Mouse (Mus musculus) WW6 (cell line): ENCODE results near the gene Clk3.

Source experiments
- DNase-seq: peaks from one replicate; pipeline ENCODE4 v3.0.0-alpha.2; 2013; ENCODE audit warnings: low read depth, low spot score

The Clk3 gene

DNA sequence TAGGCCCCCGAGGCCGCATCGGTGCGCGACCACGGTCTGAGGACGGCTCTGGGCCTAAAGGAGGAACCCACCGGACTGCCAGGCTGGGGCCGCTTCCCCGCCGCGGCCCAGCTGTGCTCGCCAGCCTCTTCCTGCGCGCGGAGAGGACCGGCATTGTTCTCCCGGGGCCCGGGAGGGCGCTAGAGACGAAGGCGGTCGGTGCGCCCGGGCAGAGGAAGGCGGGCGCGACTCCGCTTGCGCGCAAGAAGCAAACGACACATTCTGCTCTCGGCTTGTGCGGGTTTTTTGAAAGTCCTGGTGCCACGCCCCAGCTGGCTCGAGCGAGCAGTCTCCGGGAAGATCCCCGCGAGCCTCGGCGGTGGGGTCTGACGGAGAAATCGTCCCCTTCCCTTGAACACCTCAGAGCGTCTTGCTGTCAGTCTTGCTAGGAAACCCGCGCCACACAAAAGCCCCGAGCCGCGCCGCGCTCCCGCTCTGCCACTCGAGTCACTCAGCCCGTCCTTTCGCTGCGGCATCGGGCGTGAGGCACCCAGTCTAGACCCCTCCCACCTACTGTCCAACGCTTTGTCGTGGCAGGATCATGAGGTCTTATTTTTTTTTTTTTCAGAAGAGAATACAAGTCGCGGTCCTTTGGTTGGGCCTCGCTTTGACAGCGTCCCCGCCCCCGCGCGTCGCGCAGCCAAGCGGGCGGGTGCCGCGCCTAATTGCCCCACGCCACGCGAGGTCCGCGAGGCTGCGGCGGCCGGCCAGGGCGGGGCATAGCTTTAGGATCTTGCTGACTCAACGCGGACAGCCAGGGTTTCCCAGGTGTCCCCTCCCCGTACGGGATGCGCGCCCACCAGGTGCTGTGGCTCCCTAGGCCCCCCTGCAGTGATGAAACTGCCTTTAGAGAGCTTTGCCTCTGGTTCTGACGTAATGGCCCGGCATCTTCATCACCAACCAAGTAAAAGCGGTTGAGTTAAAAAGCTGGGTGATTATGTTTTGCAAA lies at the start of gene Clk3:
Gene Clk3, minus strand, starts transcription at position 497 of the 988 bp plus-strand sequence.
- DNase-seq = no peak

DNA sequence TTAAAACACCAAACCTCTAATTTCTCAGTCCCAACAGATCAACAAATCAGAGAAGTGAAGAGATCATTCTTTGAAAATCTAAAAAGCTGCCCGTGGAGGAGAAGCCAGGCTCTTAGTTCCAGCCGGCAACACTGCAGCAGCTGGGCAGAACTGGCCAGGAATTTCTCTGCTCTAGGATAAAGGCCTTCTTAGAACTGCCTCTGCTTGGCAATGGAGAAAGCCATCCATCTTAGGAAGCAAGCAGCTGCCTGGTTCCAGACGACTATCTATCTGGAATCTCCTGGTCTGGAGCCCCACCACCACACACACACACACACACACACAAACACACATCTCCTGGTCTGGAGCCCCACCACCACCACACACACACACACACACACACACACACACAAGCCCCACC lies 49.2 kb upstream of the Clk3 start:
- no peak for DNase-seq

DNA sequence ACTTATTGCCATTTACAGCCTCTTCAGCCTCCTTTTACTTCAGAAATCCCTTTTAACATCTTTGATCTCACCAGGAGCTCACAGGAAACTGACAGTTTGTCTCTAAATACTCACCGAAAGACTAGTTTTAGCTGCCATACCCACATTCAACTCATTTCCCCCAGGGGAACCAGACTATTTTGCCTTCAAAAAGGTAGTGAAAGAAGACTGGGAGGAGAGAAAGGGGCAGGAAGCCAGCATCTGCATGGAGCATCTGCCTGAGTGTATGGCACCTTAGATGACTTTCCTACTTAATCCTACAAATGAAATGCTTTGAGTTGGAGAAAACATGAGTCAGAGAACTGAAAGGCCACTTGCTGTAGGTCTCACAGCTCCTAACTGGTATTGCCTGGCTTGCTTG lies 48.4 kb upstream of the Clk3 start:
- DNase-seq = no peak

DNA sequence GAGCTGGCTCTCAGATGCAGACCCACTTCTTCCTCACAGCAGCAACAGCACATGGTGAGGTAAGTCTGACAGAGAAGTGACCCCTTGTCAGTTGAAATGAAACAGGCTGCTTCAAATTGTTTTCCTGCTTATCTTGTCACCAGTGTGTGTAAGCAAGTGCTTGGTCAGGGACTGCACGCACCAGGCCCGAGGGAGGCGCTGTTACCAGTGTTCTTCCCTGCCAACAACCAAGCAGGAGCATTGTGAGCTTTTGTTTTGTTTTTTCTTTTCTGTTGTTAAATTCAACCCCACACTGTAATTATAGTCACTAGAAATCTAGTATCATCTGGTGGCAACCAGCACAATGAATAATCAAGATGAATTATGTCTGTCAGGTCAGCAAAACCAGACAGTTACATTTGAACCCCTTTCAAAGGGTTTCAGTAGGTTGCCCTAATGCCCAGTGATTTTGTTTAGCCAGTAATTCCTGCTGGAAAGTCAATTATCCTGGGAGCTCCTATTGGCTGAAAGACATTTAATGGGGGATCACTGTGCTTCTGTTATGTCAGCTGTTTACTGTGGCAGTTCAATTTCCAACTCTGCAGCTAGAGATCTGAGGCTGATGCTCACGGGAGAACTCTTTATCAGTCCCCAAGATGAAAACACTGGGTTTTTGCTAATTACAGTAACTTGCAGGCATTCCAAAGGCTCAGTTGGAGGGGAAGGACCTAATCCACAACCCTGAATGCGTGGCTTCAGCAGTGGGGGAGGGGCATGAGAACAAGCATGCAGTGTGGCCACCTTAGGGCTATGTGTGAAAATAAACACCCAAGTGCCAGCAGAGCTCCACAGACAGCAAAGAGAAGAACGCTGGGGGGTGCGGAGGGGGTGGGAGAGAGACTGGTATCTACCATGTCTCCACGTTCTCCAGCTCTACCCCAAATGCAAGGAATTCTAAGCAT lies 46.4 kb upstream of the Clk3 start:
- DNase-seq = no peak

DNA sequence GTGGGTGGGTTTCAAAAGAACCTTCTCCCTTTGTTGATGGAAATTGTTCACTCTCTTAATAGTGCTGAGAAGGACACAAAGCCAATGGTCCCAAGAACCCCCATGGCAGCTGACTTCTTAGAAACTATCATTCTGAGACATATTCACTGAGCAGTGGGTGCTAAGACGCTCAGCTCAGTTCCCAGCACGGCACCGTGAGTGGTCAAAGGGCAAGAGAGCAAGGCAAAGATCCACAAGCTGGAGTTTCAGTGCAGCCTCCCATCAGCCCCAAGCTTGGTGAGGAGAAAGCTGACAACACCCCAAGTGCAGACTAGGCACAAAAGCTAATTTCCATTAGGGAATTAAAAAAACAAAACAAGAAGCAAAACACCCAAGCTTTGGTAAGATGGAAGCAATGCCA lies 45.0 kb upstream of the Clk3 start:
- DNase-seq = no peak

DNA sequence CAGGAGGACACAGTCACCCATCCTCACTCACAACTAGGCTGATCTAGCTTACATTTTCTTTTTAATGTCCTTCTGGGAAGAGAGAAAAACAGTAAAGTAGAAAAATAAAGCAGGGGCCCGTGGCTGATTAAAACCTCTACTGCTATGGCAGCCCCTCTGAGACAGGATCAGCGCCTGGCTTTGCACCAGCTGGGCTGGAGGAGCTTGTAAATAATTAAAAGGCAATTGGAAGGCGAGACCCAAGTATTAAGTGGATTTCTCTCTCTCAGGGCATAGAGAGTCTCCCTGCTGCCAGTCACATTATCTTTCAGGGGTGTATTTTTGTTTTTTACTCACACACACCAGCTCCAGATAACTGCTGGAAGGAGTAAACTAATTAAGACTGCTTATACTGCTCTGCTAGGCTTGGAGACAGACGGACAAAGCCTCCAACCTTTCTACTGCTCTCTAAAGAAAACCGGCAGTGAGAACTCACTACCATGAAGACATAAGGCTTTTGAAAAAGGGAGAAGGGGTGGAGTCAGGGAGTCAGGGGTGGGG lies 43.2 kb upstream of the Clk3 start:
- DNase-seq = no peak

DNA sequence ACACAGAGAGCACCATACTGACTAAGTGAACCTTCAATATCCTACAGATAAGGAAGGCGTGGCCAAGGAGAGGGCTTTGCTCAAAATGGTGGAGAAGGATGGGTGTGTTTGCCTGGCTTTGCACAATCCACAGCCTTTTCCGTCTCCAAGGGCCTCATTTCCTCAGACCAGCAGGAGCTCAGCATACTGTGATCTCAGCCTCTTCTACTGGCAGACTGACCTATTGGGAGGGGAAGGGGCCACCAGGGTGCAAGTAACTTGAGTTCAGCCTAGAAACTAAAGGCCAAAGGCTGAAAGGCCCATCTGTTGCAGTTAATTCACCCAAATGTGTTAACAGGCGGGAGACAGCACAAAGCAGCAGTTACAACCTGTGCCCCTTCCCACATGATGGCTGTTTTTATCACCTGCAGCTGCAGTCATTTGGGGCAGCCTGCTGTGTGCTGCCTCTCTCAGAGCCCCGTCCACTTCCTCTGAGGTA lies 41.6 kb upstream of the Clk3 start:
- no peak for DNase-seq

DNA sequence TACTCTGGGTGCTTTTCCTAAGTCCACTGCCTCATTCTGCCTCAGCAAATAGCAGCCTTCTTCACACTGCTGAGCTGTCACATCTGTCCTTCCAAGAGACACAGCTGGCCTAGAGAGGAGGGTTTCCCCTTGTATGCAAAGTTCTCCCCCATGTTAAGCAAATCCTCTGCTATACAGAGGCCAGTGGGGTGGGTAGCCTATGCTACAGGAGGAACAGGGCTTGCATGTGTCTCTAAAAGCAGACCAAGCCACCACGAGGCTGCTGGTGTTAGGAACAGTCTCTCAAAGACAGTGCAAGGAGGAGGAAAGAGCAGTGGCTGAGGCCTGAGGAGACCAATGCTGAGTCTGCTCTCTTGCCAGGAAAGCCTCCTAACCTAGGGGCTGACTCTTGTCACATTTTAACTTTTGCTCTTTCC lies 40.4 kb upstream of the Clk3 start:
- DNase-seq = no peak

DNA sequence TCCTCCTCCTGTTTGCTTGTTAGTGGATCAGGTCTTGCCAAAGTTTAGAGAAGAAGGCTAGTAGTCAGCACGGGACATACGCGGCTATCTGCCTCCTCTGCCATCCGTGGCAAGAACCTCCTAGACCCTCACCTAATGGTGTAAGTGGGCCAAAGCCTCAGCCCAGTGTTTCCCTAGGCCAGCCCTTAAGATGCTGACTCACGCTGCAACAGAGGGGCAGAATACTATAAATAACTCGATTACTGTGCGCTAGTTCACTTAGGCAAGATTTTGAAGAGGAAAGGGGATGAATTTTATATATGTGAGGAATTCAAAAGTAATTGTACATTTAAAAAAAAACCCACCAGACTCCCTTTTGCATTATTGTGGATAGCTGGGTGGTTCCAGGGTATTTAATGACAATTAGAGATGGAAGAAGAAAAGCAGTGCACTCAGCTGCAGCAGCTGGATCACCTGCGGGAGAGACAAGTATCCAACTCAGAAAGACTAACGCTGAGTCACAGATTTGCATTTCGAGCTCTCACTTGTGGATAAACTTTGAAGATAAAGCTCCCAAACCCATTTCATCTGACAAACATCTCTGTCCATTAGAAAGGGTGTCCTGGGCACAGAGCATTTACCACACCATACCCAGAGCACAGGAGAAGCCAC lies 39.6 kb upstream of the Clk3 start:
- DNase-seq = no peak

DNA sequence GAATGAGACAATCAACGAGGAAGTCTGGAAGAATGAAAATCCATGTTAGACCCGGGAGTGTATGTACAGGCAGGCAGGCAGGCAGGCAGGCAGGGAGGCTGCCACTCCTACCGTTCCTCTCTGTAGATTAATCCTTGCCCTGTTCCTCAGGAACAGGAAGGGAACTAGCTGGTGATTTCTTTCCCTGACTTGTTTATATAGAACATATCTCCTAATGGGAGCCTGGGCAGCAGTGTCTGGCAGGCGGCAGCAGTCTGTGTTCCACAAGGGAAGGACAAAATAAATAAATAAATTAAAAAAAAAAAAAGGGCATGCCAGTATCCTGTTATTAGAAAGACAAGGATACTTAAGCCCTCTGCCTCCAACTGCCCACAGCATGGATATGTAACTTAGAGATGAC lies 38.2 kb upstream of the Clk3 start:
- DNase-seq = no peak

DNA sequence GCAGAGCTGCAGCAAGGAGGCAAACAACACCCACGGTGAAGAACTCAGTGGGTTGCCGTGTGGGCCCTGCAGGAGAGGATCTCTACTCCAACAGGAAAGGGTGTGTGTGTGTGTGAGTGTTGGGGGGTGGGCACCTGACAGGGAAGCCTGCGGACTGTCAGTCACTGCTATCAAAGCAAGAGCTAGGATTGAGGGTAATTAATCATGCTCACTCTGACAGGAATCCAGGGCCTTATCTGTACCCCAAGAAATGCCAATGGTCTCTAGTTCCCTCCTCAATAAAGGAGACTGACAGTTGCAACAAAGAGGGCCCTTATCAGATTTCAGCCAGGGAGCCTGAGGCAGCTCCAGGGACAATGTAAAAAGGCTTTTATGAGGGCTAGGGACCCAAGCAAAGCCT lies 37.4 kb upstream of the Clk3 start:
- DNase-seq = no peak

DNA sequence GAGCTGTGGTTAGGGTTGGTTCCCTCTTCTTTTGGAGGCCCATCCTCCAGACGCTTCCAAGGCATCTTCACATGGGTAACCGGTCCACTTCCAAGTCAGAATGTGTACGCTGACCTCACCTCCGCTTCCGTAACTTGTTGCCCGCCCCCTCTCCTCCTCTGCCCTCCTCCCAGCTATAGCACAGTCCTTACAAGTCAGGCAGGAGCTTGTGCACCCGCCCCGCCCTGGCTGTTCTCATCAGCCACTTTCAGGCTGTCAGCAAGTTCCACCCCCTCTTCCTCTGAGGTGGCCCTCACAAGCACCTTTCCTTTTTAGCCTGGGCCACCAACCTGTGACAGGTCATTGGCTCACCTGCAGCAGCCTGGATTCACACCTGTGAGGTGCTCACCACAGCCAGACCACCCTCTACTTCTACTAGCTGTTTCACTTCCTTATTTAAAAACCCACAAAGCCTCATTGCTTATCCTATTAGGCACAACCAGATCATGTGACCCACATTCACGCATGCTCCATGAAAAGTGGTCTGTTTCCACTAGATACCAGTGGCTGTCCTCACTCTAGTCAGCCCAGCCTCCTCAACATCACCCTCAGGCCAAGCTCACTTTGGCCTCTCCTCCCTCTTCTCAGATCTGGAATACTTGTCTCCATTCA lies 34.8 kb upstream of the Clk3 start:
- no peak for DNase-seq

DNA sequence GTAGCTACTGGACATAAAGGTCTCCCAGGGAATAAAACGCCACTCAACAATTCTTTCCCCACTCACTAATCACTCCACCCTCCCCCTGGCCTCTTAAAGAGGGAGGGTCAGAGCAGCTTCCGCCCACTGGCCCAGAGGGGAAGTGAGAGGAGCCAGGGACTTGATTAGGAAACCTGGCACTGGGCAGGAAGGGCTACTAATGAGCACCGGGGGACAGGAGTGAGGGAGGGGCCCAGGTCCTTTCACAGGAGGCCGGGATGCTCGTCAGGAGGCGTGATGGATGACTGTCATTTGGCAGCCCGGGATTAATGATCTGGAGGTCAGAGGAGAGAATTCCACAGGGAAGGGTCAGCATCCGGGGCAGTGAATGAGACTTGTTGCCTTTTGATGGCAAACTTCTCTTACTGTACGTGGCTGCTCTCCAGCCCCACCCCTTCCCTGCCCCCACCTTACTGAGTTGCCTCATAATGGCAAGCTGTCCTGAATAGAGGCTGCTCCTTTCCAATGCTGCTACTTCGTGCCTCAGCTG lies 33.1 kb upstream of the Clk3 start:
- no peak for DNase-seq

DNA sequence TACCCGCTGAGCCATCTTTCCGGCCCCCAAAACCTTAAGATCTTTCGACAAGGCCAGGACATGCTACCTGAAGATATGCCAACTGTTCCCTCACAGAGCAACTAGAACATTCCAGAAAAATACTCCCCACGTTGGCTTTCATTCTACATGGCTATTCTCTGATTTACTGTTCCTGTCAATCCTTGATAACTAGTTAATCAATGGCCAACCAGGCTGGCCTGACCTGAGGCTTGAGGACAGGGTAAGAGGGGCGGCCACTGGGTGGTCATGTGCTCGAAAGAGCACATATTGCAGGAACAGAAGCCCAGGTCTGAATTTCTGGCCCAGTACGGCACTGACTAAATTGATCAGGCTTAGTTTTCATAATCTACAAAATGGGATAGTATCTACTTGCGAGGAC lies 31.8 kb upstream of the Clk3 start:
- DNase-seq = no peak

DNA sequence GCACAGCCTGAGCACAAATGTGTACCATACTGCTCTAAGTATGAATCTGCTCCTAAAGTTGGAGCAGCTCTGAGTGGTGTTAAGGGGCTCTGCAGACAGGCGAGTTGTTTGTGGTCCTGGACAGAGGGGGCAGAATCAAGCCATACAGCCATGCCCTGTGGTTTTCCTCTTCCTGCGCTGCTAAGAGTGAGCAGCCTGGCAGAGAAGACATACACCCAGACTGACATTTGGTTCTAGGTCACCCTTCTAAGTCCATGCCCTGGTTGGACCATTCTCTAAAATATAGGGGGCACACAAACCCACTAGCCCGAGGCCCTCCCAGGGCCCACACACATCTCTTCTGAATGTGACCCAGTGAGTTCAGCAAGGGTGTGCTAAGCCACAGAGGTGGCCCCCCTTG lies 24.1 kb upstream of the Clk3 start:
- DNase-seq = no peak

DNA sequence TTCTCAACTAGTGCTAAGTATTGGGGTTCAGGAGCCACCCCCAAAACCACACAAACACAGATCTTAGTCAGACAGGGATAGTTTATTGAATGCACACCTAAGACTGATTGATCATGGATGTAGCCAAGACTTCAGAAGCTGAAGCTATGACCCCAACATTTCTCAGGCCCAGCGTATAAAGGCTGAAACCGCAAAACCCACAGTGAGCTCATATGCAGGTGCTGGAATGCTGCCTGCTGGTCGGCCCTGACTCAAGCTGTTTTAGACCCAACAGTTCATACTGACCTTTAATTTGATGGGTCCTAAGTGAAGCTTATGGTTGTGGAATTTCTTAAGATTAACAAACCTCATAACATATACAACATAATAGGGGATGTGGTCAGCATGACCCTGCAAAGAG lies 17.0 kb upstream of the Clk3 start:
- DNase-seq = no peak

DNA sequence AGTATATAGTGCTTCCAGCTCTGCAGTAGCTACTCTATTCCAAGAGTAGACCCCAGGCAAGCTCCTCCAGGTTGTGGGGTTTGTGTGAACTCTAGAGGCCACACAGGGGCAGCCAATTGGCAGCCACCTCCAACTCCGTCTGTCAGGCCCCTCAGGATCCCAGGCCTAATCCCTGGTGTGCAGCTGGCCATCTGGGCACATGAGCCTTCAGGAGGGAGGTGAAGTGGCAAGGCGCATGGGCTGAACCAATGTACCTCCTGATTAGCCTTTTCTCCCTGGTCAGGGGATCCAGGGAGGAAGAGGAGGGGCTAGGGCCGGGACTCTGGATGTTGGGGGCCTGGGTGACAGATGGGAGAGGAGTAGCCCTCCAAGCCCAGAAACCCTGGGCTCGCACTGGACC lies 10.1 kb upstream of the Clk3 start:
- DNase-seq = no peak

DNA sequence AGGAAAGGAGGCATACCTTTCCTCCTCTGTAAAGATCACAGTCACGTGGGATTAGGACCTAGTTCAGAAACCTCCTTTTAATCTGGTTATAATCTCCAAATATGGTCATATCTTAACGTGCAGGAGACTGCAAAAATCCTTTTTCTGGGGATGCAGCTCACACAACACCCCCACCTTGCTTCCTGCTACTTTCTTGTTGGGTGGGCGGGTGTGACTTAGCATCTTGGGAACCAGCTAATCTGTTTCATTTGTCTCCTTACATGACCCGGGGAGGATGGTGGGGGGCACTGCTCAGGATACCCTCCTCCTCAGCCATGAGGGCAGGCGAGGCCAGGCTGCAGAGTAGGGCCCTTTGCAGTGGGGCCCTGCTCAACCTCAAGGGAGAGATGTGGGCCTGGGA lies 9.4 kb upstream of the Clk3 start:
- DNase-seq = no peak

DNA sequence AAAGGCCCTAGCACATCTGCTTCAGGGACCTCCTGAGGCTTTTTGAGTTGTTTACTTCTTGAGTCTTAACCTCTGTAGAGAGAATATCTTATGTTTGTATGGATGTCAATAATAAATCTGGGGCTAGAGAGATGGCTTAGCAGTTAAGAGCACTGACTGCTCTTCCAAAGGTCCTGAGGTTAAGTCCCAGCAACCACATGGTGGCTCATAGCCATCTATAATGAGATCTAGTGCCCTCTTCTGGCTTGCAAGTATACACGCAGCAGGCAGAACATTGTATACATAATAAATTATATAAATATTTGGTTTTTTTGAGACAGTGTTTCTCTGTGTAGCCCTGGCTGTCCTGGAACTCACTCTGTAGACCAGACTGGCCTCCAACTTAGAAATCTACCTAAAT lies 8.5 kb upstream of the Clk3 start:
- DNase-seq = no peak

DNA sequence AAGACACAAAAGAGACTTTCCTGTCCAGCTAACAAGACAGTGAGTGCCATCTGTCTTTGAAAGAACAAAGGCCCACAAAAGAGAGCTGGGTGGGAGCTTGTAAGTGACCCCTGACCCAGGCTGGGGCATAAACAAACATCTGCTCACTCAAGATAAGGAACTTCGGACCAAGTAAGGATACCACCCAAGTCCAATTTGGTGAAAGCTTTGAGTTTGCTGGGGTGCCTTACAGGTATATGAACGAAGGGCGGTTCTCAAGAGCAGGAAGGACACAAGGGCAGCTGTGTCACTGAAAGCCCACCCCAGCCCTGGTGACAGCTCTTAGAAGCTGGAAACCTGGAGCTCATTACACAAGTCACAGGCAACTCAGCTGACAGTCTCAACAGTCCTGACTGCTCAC lies 8.1 kb upstream of the Clk3 start:
- DNase-seq = no peak

DNA sequence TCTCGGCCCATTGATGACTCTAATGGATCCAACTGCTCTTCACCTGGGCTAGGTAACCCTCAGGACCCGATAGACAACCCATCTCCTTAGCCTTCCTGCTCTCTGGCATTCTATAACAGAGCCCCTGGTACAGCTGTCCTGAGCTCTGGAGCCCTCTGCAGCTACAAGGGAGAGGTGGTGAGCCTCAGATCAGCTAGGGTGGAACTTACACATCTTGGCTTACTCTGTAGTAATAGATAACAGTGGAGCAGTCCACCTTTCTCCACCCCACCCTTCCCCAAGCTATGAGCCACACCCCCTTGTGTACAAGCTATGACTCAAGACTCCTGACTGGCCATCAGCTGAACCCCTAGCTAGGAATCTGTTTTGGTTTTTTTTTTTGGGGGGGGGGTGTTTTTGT lies 5.2 kb upstream of the Clk3 start:
- DNase-seq = no peak
